Mouse (Mus musculus): ENCODE data around the gene Spata25.
"Not testable (repeated sequence)": the region's sequence is repeated elsewhere in the genome, so short reads cannot be mapped to it uniquely, and the experiment has no call there.

Spata25 gene

DNA sequence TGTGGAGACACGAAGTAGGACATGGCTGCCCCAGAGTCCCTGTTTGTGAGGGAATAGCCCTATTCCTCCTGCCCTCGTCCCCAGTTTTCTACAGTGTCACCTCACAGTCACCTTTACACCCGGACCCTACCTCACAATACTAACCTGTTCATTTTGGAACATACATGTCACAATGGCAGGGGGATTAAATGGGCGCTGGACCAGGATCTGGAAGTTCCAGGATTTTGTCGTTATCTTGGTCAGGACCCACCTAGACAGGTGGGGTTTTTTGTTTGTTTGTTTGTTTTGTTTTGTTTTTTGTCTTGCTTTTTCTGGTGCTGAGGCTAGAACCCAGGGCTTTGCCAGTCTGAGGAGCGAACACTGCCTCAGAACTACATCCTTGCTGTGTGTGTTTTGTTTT lies at the start of gene Spata25:
Gene Spata25 (minus strand): TSS at position 101 of the 400 bp plus-strand sequence.
- in situ Hi-C loops (cut with MboI, MseI): no loop called here

DNA sequence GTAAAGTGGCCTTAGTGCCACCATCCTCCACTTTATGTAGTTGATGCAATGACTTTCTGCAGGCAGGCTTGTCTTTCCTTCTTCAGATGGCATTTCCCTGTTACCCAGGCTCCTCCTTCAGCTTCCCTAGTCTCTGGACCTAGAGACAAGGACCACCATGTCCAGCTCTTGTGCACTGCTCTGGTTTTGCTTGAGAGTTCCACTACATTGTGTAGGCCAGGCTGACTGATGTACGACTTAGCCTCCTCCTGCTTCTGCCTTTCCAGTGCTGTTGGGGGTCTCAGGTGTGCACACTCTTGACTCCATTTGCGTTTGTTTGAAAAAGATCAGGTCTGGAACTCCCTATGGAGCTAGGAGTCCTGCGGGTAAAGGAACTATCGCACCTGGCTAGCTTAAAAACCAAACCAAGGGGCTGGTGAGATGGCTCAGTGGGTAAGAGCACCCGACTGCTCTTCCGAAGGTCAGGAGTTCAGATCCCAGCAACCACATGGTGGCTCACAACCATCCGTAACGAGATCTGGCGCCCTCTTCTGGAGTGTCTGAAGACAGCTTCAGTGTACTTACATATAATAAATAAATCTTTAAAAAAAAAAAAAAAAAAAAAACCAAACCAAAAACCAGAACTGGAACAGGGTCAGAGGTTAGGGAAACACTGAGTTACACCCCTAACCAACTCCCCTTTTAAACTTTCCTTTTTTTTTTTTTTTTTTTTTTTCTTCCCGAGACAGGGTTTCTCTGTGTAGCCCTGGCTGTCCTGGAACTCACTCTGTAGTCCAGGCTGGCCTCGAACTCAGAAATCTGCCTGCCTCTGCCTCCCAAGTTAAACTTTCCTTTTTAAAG lies 49.3 kb upstream of the Spata25 start:
- in situ Hi-C loops (cut with MboI, MseI): not testable (repeated sequence)

DNA sequence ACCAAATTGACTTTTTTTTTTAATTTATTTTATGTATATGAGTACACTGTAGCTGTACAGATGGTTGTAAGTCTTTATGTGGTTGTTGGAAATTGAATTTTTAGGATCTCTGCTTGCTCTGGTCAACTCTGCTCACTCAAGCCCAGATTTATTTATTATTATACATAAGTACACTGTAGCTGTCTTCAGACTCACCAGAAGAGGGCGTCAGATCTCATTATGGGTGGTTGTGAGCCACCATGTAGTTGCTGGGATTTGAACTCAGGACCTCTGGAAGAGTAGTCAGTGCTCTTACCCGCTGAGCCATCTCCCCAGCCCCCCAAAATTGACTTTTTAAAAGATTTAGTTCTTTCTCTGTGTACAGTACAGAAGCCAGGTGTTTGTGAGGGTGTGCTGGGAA lies 47.3 kb upstream of the Spata25 start:
- in situ Hi-C loops (cut with MboI, MseI): not testable (repeated sequence)

DNA sequence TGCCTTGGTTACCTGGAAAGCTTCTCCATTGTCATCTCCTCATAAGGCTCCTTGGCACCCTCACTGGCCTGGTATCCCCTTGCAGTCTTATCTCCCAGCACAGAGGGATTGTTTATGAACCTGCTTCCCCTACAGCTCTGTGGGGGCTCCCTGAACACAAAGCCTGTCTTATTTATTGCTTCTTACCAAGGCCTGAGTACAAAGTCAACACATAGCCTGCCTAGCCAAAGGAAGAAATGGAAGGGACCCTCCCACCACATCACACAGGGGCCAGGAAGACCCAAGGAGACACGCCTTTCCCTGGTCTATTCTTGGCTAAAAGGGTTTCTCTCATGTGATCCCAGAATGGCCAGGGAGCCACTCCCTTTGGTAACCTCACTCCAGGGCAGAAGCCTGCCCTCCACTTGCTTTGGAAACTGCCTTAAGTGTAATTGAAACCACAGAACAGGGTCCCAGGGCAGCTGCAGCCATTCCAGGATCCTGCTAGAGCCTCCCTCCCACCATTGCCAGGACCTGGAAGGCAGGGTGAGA lies 46.0 kb upstream of the Spata25 start:
- in situ Hi-C loops (cut with MboI, MseI): loop anchor here in 1 of 2 experiments (5.0 kb wide), 1 partner anchor 37 kb away; no protein-coding TSS in a partner anchor

DNA sequence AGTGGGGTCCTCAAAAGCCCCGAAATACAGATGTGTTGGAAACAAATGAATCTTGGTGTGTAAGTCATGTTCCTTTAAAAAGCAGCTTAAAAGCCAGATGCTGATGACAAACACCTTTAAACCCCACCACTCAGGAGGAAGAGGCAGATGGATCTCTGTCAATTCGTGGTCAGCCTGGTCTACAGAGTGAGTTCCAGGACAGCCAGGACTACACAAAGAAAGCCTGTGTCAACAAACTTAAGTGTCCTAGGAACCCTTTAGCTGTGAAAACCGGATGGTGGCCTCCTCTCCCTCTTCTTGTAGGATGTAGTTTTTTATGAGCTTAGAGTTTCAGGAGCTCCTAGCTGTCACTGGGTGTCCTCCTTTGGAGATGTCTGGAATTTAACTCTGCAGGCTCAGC lies 45.3 kb upstream of the Spata25 start:
- in situ Hi-C loops (cut with MboI, MseI): loop anchor here in 1 of 2 experiments (5.0 kb wide), 1 partner anchor 36 kb away; no protein-coding TSS in a partner anchor

DNA sequence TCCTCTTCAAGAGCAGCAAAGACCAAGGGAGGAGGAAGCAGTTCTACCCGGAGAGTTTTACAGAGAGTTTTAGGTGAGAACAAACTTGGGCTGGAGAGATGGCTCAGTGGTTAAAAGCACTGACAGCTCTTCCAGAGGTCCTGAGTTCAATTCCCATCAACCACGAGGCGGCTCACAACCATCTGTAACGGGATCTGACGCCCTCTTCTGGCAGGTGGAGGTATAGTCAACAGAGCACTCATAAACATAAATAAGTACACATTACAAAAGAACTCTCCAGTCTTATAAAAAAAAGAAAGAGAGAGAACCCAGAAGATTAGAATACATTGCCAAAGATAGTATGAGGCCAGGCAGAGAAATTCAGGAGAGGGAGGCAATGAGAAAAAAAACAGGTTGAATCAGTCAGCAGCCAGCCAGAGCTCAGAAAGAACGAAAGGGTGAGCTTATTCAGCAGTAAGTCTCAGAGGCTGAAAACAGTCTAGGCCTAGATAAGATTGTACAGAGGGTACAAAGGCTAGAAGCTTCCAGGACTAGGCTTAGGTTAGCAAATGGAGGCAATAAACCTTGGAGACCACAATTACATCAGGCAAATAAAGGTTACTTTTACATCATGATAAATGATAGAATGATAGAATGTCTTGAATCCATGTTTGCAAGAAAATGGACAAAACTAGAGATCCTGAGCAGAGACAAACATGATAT lies 43.4 kb upstream of the Spata25 start:
- in situ Hi-C loops (cut with MboI, MseI): loop anchor here in 1 of 2 experiments (5.0 kb wide), 1 partner anchor 34 kb away; no protein-coding TSS in a partner anchor

DNA sequence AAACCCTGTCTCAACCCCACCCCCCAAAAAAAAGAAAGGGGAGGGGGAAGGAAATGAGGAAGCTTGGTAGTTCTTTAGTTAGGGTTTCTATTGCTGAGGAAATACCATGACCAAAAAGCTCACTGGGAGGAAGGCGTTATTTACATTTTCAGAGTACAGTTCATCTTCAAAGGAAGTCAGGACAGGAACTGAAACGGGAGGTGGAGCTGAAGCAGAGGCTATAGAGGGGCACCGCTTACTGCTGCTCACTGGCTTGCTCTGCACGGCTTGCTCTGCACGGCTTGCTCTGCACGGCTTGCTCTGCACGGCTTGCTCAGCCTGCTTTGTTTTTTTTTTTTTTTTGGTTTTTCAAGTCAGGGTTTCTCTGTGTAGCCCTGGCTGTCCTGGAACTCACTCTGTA lies 40.2 kb upstream of the Spata25 start:
- in situ Hi-C loops (cut with MboI, MseI): no loop called here

DNA sequence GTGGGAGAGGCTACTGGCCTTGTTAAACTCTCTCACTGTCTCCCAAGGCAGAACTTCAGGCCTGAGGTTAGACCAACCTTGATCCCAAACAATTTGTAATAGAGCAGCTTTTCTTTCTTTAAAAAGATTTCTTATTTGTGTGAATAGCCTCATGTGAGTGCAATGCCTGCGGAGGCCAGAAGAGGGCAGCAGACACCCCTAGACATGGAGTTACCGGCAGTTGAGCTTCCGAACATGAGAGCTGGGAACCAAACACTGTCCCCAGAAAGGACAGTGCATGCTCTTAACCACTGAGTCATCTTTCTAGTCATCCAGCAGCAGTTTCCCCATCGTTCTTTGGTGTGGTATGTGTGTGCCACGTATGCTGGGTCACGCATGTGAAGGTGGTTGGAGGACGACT lies 39.2 kb upstream of the Spata25 start:
- in situ Hi-C loops (cut with MboI, MseI): no loop called here

DNA sequence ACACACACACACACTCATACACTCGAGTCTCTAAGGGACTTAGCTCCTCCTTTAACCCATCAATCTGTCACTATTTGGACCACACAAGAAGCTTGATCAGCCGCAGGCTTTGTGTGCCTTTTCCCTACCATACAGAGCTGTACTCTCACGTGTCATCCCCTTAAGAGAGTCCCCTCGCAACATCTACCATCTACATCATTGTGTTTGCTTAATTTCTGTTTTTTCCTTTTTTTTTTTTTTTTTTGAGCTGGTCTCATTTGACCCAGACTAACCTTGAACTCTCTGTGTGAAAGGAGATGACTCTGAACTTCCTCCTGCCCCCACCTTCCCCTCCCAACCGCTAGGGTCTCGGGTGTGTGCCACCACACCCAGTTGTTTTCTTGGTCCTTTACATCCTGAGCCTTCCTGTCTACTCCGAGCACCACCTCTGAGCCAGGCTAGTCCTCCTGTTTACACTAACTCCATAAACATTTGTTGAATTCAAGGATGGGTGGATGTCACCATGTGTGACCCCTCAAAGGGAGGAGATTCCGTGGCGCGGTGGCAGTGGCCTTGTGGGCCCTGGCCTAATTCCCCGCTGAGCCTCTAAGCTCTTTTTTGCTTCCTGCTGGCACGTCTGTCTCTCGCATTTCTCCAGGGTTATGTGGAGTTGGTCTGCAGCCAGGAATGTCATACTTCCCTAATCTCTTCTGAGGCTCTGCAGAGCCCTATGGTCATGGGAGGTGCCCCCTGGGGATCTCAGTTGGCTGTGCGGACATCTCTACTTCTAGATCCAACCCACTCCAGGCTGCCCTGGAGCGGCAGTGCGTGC lies 38.6 kb upstream of the Spata25 start:
- in situ Hi-C loops (cut with MboI, MseI): no loop called here

DNA sequence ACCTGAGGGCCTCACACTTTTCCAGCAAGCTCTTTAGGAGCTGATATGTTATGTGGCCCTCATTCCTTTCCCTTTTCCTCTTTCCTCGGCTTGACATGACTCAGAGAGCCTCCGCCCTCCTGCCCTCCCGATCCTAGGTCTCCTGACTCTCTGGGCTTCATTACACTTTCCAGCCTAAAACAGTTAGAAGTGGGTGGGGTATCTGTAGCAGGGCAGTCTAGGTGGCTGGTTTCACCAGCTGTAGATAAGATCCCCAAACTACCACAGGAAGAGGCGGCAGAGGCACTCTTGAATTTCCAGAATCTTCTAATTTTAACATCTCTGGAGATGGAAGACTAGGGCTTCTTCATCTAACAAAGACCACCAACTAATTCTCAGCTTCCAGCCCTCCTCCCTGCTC lies 36.3 kb upstream of the Spata25 start:
- in situ Hi-C loops (cut with MboI, MseI): no loop called here

DNA sequence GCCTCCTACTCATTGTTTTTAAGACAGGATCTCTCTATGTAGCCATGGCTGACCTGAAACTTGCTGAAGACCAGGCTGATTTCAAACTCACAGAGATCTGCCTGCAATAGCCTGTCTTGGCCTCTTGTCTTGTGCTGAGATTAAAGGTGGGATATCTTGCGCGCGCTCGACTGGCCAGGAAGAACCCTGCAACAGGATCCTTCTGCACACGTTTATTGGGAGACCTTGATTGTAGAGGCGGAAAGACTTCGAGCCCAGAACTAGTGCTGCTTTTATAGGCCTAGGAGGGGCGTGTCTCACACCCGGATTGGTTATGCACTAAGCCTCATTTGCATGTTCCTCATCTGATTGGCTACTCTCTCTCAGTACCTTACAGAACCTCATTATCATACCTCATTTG lies 35.1 kb upstream of the Spata25 start:
- in situ Hi-C loops (cut with MboI, MseI): not testable (repeated sequence)

DNA sequence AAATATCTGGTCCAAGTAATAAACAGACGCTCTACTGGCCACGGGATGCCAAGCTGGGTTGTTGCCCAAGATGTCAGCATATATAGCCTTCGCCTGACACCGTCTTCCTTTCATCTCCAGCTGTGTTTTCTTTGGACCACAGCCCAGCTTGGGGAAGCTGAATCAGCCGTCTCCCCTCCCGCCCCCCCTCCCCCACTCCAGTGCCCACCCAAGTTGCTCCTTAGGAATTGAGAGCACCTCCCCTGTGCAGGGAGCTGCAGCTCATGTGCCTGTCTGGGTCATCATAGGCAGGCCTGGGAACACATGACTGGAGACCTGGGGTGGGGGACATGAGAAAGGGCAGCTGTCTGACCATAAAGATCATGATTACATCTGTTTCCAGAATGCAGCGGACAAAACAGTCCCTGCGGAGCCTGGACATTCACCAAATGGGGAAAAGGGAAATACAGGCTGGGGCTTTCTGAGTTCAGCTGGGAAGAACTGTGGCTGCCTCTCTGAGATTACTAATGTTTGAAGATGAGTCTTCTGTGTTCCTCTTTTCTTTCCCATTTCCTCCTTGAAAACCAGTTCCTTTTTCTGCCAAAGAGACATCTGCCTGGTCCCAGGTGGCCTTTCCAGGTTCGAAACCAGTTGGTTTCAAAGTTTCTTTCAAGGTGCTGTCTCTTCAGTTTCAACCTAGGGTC lies 34.0 kb upstream of the Spata25 start:
- in situ Hi-C loops (cut with MboI, MseI): no loop called here

DNA sequence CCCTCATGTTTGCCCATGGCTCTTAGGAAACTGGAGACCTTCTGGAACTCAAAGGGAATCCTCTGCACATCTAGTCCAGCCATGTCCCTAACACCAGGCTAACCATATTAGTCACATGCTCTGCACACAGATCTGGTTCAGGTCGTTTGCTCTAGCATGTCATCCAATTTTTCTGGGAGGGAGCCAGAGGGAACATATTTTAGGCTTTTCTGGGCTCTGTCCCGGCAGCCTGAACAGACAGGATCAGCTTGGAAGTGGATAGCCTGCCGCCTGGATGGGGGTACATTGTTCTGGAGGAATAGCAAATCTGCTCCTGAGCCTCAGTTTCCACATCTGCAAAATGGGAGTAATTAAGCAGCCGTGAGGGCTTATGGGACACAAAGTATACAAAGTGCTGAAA lies 32.8 kb upstream of the Spata25 start:
- in situ Hi-C loops (cut with MboI, MseI): no loop called here

DNA sequence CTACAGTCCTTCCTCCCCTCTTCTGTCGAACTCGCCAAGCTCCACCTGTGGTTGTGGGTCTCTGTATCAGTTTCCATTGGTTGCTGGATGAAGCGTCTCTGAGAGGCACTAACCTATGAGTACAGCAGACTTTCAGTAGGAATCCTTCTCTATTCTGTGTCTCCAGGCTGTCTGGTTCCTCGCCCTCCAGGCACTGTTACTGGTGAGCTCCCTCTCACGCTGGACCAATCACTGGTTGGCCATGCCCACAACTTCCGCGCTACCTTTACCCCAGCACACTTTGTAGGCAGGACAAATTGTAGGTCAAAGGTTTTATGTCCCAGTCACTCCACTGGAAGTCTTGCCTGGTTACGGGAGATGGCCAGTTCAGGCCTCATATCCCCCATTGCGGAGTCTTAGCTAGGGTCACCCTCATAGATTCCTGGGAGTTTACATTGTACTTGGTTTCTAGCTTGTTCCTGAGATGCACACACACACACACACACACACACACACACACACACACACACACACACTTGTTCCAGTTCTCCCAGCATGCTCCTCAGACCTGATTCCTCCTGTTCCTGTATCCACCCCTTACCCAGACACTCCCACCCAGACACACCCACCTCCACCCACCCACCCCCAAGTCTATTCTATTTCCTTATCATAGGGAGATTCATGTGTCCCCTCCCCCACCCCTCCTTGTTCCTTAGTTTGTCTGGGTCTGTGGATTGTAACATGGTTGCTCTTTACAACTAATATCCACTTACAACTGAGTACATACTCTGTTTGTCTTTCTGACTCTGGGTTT lies 31.5 kb upstream of the Spata25 start:
- in situ Hi-C loops (cut with MboI, MseI): no loop called here

DNA sequence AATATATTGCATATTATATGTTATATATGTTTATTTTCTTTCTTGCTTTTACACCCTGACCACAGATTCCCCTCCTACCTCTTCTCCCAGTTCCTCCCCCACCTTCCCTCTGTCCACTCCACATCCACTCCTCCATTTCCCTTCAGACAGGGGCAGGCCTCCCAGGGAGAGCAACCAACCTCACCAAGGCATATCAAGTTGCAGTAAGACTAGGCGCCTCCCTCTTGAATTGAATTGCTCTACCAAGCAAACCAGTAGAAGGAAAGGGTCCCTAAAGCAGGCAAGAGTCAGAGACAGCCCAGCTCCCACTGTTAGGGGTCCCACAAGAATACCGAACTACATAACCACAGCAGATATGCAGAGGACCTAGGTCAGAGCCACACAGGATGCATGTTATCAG lies 30.8 kb upstream of the Spata25 start:
- in situ Hi-C loops (cut with MboI, MseI): no loop called here

DNA sequence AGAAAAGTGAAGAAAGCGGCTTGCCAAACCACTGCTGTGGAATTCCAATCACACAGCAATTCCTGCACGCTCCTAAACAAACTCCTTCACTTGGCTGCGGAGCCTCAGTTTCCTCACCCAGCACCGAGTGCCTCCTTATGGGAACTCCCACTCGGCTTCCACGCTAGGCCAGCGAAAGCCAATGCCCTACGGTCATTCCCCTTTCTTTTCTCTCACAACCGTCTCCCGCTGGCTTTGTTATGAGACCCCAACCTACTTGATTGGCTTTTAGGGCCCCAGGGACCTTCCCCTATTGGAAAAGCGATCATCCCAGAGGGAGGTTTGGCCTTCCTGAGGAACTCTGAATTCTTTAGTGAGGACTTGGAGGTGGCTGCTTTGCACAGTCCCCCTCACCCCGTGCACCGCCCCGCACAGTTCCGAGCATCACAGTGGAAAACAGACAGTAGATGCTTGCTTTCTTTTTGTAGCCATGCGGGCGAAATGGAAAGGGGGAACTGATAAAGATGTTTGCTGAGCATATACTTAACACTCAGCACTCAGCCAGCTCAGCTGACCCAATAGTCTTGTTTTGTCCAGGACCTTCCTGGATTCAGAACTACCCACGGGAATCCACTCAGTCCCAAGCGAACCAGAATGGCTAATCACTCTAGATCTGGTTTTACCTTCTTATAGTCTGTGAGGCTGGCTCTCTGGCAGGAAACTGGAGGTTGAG lies 29.7 kb upstream of the Spata25 start:
- in situ Hi-C loops (cut with MboI, MseI): no loop called here

DNA sequence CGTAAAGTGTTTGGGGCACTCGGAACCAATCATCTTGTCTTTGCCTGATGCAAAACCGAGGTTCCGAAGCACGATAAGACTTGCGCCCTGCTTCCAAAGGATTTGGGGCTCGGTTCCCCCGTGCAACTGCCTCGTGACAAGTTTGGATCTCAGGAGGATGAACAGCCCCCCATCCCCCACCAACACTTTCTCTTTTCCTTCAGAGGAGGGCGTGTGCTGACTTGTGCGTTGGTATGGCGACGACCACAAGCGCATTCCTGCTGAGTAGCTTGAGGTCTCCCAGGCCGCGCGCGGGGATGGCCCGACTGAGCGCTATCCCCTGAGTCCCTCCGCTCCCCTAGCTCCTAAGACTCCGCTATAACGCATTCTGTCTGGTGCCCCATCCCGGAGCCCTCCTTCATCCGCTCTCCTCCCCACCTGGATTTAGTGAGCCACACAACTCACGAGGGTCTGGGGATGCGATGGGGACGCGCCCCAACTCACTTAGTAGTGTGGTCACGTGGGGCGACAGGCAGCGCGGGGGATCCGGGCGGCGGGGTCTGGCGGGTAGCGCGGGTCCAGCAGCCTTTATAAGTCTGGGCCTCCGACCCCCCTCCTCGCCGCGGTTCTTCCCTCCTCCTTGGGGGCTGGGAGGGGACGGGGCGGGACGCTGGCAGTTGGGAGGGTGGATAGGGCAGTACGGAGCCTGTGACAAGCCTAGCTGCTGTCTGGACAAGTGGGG lies 28.9 kb upstream of the Spata25 start, which contains the start of gene Pltp:
Gene Pltp (minus strand): TSS at position 611 of the 721 bp plus-strand sequence.
- in situ Hi-C loops (cut with MboI, MseI): no loop called here

DNA sequence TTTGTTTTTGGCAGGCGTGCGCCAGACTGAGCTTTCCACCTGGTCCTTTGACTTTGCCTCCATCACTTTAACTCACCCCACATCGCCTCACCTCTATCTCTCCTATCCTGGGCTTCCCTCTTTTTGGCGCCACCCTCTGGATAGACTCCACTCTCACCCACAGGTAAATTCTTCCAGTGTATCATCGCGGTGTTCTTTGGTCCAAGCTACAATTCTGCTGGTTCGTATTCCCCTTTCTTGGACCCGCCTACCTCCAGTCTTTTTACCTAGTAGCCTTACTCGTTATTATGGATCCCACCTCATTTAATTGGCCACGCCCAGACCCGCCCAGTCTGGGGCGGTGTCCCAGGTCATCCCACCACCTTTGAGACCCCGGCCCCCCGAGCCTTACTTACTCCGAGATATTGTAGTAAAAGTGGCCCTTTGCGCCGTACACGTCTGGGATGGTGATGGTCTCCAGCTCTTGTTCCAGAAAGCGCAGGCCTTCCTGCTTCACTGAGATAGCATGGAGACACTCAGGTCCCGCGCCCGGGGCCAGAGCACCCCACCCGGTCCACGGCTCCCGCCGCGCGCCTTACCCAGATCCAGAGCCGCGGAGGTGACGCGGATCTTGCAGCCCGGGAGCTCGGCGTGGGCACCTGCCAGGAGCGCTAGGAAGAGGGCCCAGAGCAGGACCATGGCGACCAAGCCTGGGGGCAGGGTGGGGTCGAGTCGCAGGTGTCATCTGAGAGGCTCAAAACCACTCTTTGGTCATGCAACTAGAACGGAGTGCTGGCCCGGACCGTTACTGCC lies 28.2 kb upstream of the Spata25 start:
- in situ Hi-C loops (cut with MboI, MseI): no loop called here
